Mouse (Mus musculus) C2C12 (cell line): ENCODE results near the gene Syt14.

ENCODE experiments used
- CEBPB ChIP-seq: IDR thresholded peaks from one replicate; pipeline ENCODE4 v1.6.1; 2011; ENCODE audit warnings: low read depth, mild to moderate bottlenecking, control low read depth, moderate library complexity
- CTCF ChIP-seq: IDR thresholded peaks from one replicate; pipeline ENCODE4 v1.5.1; 2011; ENCODE audit not compliant: control insufficient read depth, insufficient read depth, insufficient read length
- FOSL1 ChIP-seq: IDR thresholded peaks from one replicate; pipeline ENCODE4 v1.8.0; 2011; ENCODE audit warnings: mild to moderate bottlenecking, low read length; ENCODE audit not compliant: poor library complexity, insufficient read depth, severe bottlenecking
- MYOD1 ChIP-seq: IDR thresholded peaks from one replicate; pipeline ENCODE4 v1.6.1; 2011; ENCODE audit warnings: low read depth; ENCODE audit not compliant: control insufficient read depth, insufficient read length
- USF1 ChIP-seq: IDR thresholded peaks from one replicate; pipeline ENCODE4 v1.6.1; 2011; ENCODE audit warnings: low read depth, mild to moderate bottlenecking, control low read depth, moderate library complexity

- TF ChIP-seq CTCF, result no peak
- TF ChIP-seq USF1, result no peak
- no peak for TF ChIP-seq CEBPB
- TF ChIP-seq MYOD1, result no peak
- TF ChIP-seq FOSL1, result no peak
These were observed 18.8 kb upstream of the Syt14 start for GRCm38 (mm10) chr1:193054401-193054800.
